Mouse (Mus musculus) midbrain, embryonic 16.5 days (tissue): ENCODE data around the gene Trp53i13. TPM values are rescaled to one million over a fixed set of nuclear protein-coding genes. Genes with fewer than 3 reads are reported as not detected.

ENCODE experiments used
- ATAC-seq: fragments of 200-750 bp; cut with Nextera tagmentation; 2 replicates; pipeline ENCODE4 v1.8.0; 2017; ENCODE audit warnings: moderate TSS enrichment
- H3K27ac ChIP-seq: fragments of 300-500 bp; sonication (generic); 2 replicates; pipeline ENCODE4 v1.5.1; 2014; ENCODE audit warnings: mild to moderate bottlenecking, low read length, mixed read lengths
- H3K27me3 ChIP-seq: fragments of 300-500 bp; sonication (generic); 2 replicates; pipeline ENCODE4 v1.6.1; 2014; ENCODE audit warnings: low read depth, low read length, mixed read lengths; ENCODE audit not compliant: control insufficient read depth, insufficient read depth
- H3K36me3 ChIP-seq: fragments of 300-500 bp; sonication (generic); 2 replicates; pipeline ENCODE4 v1.6.1; 2014; ENCODE audit warnings: mild to moderate bottlenecking, low read length, moderate library complexity, mixed read lengths; ENCODE audit not compliant: control insufficient read depth, insufficient read depth
- H3K4me1 ChIP-seq: fragments of 300-500 bp; sonication (generic); 2 replicates; pipeline ENCODE4 v1.6.1; 2014; ENCODE audit warnings: mild to moderate bottlenecking, low read length, mixed read lengths; ENCODE audit not compliant: control insufficient read depth, insufficient read depth
- H3K4me2 ChIP-seq: fragments of 300-500 bp; sonication (generic); 2 replicates; pipeline ENCODE4 v1.6.1; 2014; ENCODE audit warnings: mild to moderate bottlenecking, low read length, mixed read lengths
- H3K4me3 ChIP-seq: fragments of 300-500 bp; sonication (generic); 2 replicates; pipeline ENCODE4 v1.5.1; 2014; ENCODE audit warnings: low read depth, mild to moderate bottlenecking, low read length, moderate library complexity, mixed read lengths
- H3K9ac ChIP-seq: fragments of 300-500 bp; sonication (generic); 2 replicates; pipeline ENCODE4 v1.6.1; 2014; ENCODE audit warnings: low read depth, low read length, mixed read lengths
- H3K9me3 ChIP-seq: fragments of 300-500 bp; sonication (generic); replicated peaks from 2 replicates; pipeline ENCODE4 v1.6.1; 2014; ENCODE audit warnings: mild to moderate bottlenecking, low read length, mixed read lengths; ENCODE audit not compliant: control insufficient read depth, poor library complexity, severe bottlenecking
- WGBS: fragments of 180-500 bp; shearing (Covaris S2); extraction: QIAGEN DNeasy Blood & Tissue Kit; methylation state at CpG from one replicate; pipeline ENCODE4 v1.1.7; 2014; 5-methylcytosine and 5-hydroxymethylcytosine counted together
- polyA plus RNA-seq: library from polyadenylated mRNA; unstranded; fragments of >200 nt; fragmentation: Nextera tagmentation; extraction: Ambion mirVana; gene quantifications from 2 replicates; pipeline ENCODE4 v1.2.1, GENCODE M21; 2015

The Trp53i13 gene
- polyA plus RNA-seq, 1 experiment from 2014 or later = 12.6 TPM

DNA sequence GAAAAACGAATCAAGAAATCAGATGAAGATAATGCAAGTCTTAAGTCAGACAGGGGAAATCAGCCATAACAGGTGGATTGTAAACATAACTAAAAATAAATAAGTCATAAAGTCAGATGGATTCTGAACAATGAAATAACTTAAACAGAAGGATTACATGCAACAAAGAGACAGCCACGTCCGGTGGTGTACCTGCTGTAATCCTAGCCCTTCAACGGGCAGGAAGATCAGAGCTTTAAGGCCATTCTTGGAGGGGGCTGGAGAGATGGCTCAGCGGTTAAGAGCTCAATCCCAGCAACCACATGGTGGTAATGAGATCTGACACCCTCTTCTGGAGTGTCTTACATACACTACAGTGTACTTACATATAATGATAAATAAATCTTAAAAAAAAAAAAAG is 4.4 kb downstream of the Trp53i13 start:
- Histone ChIP-seq H3K4me3 (no peak overlapping the region), H3K4me1 (peaks cover 31% of the 10 kb centered on the region)
- no peak for ATAC-seq

DNA sequence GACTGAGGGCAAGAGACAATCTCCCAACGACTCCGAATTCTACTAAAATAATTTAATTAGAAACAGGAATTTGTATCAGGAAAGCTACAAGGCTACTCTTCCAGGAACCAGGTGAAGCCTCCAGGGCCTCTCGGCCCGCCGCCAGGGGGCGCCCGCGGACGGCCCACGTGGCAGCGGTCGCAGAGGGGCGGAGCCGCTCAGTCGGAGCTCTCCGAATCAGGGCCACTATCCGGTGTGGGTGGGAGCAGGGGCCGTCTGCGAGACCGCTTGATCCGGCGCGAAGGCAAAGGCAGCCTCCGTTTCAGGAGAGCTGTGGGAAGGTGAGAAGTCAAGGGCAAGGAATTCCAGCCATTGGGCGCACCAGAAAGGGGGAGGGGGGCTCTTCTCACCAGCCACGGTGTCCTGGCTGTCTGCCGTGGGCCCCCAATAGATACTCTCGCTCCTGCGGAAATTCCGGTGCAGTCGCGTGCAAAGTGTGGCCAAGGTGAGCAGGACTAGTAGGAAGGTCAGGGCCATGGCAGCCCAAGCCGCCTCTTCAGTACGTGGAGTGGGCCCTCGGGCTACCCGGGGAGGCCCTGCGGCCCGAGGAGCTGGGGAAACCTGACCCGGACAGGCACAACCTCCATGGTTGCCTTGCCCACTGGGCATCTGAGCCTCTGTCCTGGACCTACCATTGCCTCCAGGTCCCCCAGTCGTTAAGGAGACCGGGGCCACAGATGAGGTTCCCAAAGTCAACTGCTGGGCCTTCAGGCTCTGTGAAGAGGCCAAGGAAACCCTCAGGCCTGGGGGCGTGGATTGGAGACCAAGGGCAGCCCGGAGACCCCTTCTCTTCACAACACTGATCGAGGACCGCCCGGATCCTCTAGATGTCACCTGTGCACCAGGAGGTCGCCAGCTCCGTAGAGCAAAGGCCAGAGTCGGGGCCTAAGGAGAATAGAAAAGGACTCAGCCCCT is 7.4 kb downstream of the Trp53i13 start:
- no peak overlapping the region for H3K27ac ChIP-seq
- 22% methylated on average over 48 of the region's 49 CpGs for WGBS
- H3K9me3 ChIP-seq = no peaks in the 10 kb centered on the region
- peak overlapping the region; percentile 35 for H3K4me3 ChIP-seq
- no peaks in the 10 kb centered on the region for H3K27me3 ChIP-seq
- peak; percentile 75 for ATAC-seq
- H3K36me3 ChIP-seq = peaks cover 37% of the 10 kb centered on the region
- peaks cover 12% of the 10 kb centered on the region for H3K4me1 ChIP-seq
- peak overlapping the region; percentile 67 for H3K4me2 ChIP-seq
- H3K9ac ChIP-seq = peak overlapping the region; percentile 56

More for the DNA sequence above, 4.4 kb downstream of the Trp53i13 start:
- H3K27me3 ChIP-seq = peaks cover 13% of the 10 kb centered on the region
- no peak overlapping the region for H3K9ac ChIP-seq
- H3K9me3 ChIP-seq = no peaks in the 10 kb centered on the region
- no peak overlapping the region for H3K4me2 ChIP-seq
- no peak overlapping the region for H3K27ac ChIP-seq
- H3K36me3 ChIP-seq = peaks cover 9% of the 10 kb centered on the region
- WGBS = 80% methylated on average over 5 of the region's 5 CpGs

DNA sequence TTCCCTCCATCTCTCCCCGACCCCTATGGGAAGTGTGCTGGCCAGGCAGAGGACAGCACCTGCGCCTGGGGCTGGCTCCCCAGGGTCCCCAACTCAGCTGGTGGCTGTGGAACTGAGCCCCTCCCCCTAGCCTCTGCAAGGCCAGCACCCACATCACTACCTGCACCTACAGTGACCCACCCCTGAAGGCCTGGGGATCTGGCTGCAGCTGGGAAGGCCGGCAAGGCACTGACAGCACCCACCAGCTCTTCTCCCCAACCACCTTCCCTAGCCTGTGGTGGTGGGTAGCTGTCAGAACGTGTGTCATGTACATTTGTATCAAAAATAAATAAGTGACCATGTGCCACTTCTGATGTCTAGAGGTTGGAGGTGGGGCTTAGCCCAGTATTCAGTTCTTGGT is 8.4 kb downstream of the Trp53i13 start:
- Histone ChIP-seq H3K9me3 (no peaks in the 10 kb centered on the region), H3K36me3 (peaks cover 41% of the 10 kb centered on the region), H3K27me3 (no peaks in the 10 kb centered on the region), H3K4me3 (no peak overlapping the region), H3K27ac (no peak overlapping the region), H3K4me2 (no peak overlapping the region), H3K4me1 (peaks cover 9% of the 10 kb centered on the region), H3K9ac (no peak overlapping the region)
- ATAC-seq = peak; percentile 6; the same call in 1 of the 2 replicates
- 70% methylated on average over 4 of the region's 4 CpGs for WGBS

DNA sequence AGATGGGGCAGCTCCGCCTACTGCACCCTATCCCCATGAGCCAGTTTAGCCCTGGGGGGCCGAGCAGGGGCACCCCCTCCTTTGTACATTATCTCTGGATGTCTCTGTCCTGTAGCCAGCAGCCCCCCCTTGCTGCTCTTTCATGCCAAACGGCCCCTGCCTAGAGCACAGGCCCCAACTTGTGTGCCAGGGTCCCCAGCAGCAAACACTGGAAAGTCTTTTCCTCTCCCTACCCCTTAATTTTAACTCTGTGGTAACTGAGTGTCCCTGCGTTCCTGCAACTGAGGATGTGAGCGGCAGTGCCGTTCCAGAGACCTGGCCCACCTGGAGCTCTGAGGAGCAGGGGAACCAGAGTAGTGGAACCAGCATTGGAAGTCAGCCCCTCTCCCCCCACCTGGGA is 8.8 kb downstream of the Trp53i13 start:
- no peak overlapping the region for H3K4me2 ChIP-seq
- H3K9me3 ChIP-seq = no peaks in the 10 kb centered on the region
- peaks cover 6% of the 10 kb centered on the region; the same call in 1 of the 2 replicates for H3K4me1 ChIP-seq
- H3K36me3 ChIP-seq = peaks cover 43% of the 10 kb centered on the region
- no peak overlapping the region for H3K27ac ChIP-seq
- no peak overlapping the region for H3K9ac ChIP-seq
- ATAC-seq = no peak
- H3K27me3 ChIP-seq = no peaks in the 10 kb centered on the region
- 80% methylated on average over 6 of the region's 6 CpGs for WGBS
- H3K4me3 ChIP-seq = no peak overlapping the region

DNA sequence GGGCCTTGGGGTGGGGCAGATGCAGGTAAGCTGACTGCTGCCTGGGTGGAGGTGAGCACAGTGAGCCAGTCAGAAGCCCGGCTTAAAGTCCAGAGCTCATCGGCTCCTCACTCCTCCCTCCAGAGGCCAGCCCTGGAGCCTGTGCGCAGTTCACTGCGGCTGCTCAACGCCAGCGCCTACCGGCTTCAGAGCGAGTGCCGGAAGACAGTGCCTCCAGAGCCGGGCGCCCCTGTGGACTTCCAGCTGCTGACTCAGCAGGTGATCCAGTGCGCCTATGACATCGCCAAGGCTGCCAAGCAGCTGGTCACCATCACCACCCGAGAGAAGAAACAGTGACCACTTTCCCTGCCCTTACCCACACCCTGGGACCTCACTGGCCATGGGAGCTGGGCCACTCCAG is 9.5 kb downstream of the Trp53i13 start:
- WGBS = 81% methylated on average over 14 of the region's 14 CpGs
- Histone ChIP-seq H3K27me3 (no peaks in the 10 kb centered on the region), H3K4me1 (peaks cover 6% of the 10 kb centered on the region; the same call in 1 of the 2 replicates), H3K4me2 (no peak overlapping the region), H3K27ac (no peak overlapping the region), H3K9ac (no peak overlapping the region), H3K36me3 (peaks cover 43% of the 10 kb centered on the region), H3K4me3 (no peak overlapping the region), H3K9me3 (no peaks in the 10 kb centered on the region)
- ATAC-seq = no peak

DNA sequence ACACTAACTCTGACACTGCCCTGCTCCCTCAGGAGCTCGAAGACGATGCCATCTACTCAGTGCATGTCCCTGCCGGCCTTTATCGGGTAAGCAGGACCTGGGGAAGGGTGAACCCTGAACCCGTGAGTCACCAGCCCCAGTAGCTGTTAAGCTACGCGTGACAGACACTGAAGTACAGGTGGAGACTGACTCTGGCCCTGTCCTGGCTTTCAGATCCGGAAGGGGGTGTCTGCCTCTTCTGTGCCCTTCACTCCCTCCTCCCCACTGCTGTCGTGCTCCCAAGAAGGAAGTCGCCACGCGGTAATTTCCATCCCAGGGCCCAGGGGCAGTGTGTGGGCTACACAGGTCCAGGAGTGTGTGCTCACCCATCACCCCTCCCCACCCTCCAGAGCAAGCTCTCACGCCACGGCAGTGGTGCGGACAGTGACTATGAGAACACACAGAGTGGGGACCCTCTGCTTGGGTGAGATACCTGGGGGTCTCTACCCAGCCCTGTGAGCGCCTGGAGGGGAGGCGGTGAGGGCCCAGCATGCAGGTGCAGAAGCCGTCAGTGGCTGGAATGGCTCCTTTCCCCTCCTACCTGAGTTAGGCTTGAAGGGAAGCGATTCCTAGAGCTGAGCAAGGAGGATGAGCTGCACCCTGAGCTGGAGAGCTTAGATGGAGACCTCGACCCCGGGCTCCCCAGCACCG is 10.3 kb downstream of the Trp53i13 start:
- Histone ChIP-seq H3K27me3 (no peaks in the 10 kb centered on the region), H3K4me2 (no peak overlapping the region), H3K4me1 (peaks cover 10% of the 10 kb centered on the region), H3K9me3 (no peaks in the 10 kb centered on the region), H3K27ac (no peak overlapping the region), H3K36me3 (peaks cover 45% of the 10 kb centered on the region), H3K4me3 (no peak overlapping the region), H3K9ac (no peak overlapping the region)
- 92% methylated on average over 22 of the region's 22 CpGs for whole genome bisulfite sequencing
- no peak for ATAC-seq

DNA sequence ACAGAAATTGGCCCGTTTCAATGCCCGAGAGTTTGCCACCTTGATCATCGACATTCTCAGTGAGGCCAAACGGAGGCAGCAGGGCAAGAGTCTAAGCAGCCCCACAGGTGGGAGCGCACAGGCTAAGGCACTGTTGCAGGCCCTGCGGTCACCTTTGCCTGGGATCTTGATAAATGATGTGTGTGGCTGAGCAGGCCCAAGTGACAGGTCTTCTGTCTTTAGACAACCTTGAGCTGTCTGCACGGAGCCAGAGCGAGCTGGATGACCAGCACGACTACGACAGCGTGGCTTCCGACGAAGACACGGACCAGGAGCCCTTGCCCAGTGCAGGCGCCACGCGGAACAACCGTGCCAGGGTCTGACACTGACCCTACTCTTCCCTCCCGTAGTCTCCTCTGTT is 11.4 kb downstream of the Trp53i13 start:
- Histone ChIP-seq H3K4me2 (no peak overlapping the region), H3K9me3 (no peaks in the 10 kb centered on the region), H3K4me3 (no peak overlapping the region), H3K27me3 (no peaks in the 10 kb centered on the region), H3K9ac (no peak overlapping the region), H3K4me1 (peaks cover 11% of the 10 kb centered on the region), H3K27ac (no peak overlapping the region), H3K36me3 (peaks cover 48% of the 10 kb centered on the region)
- 95% methylated on average over 19 of the region's 19 CpGs for WGBS
- no peak for ATAC-seq

DNA sequence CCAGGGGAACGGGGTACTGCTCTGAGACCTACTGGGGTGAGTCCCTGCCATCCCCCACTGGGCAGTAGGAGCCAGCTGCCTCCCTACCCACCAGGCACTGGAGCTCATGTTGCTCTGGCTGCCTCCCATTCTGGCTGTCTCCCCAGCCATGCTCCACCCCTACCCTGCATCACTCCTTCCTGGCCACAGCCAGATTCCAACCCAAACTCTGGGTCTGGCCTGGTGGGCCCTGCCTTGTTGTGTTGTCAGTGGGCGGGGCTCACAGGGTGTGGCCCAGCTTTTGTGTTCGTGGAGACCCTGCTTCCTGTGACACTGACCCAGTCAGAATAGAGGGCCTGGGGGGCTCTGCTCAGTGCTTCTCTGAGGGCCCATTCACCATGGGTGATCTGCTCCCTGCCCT is 12.3 kb downstream of the Trp53i13 start:
- no peak overlapping the region for H3K4me3 ChIP-seq
- WGBS = 74% methylated on average over 3 of the region's 3 CpGs
- no peak overlapping the region for H3K9ac ChIP-seq
- H3K4me2 ChIP-seq = no peak overlapping the region
- peaks cover 48% of the 10 kb centered on the region for H3K36me3 ChIP-seq
- H3K27ac ChIP-seq = no peak overlapping the region
- no peaks in the 10 kb centered on the region for H3K9me3 ChIP-seq
- H3K4me1 ChIP-seq = peaks cover 9% of the 10 kb centered on the region
- no peak for ATAC-seq
- no peaks in the 10 kb centered on the region for H3K27me3 ChIP-seq

DNA sequence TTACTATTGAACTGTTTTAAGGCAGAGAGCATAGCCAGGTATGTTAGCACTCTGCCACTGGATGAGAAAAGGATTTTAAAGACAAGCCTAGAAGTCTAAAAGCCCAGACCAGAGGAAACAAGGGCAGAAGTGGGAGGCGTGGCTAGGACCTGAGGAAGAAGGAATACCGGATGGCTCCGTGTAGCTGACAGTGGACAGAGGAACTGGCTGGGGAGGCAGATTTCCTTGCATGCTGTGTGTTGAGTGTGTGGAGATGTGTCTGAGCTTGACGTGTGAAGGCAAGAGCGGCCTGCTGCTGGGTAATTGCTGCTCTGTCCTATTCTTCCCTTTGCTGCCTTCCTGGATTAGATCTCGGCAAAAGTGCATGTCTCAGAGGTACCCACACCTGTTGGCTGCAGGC is 13.3 kb downstream of the Trp53i13 start:
- H3K4me3 ChIP-seq = no peak overlapping the region
- WGBS = 90% methylated on average over 6 of the region's 6 CpGs
- no peak for ATAC-seq
- H3K36me3 ChIP-seq = peaks cover 48% of the 10 kb centered on the region
- H3K27me3 ChIP-seq = no peaks in the 10 kb centered on the region
- H3K9me3 ChIP-seq = no peaks in the 10 kb centered on the region
- H3K4me2 ChIP-seq = no peak overlapping the region
- H3K27ac ChIP-seq = no peak overlapping the region
- H3K4me1 ChIP-seq = peaks cover 7% of the 10 kb centered on the region
- H3K9ac ChIP-seq = no peak overlapping the region
